Mouse (Mus musculus) erythroblast, embryonic 14.5 days (primary cell): ENCODE measurements around the gene Otub1. TPM values are rescaled to one million over a fixed set of nuclear protein-coding genes. Genes with fewer than 3 reads are reported as not detected.

Source experiments
- H3K27me3 ChIP-seq: 2 replicates; pipeline ENCODE4 v1.6.1; 2012; ENCODE audit warnings: inconsistent platforms; ENCODE audit not compliant: control insufficient read depth
- H3K36me3 ChIP-seq: 2 replicates; pipeline ENCODE4 v1.6.1; 2012; ENCODE audit warnings: mild to moderate bottlenecking, inconsistent platforms; ENCODE audit not compliant: control insufficient read depth
- H3K4me1 ChIP-seq: 2 replicates; pipeline ENCODE4 v1.6.1; 2012; ENCODE audit warnings: inconsistent platforms; ENCODE audit not compliant: control insufficient read depth
- H3K4me3 ChIP-seq: replicated peaks from 2 replicates; pipeline ENCODE3; 2012; ENCODE audit warnings: moderate library complexity, mild to moderate bottlenecking, inconsistent platforms
- H3K9me3 ChIP-seq: 2 replicates; pipeline ENCODE4 v1.6.1; 2012; ENCODE audit warnings: low read length, inconsistent platforms, mixed read lengths; ENCODE audit not compliant: control insufficient read depth
- GATA1 ChIP-seq: IDR thresholded peaks from 2 replicates; pipeline ENCODE4 v1.6.1; 2012; ENCODE audit warnings: low read length, inconsistent platforms, mixed read lengths
- TAL1 ChIP-seq: IDR thresholded peaks from 3 replicates; pipeline ENCODE4 v1.6.1; 2012; ENCODE audit warnings: low read length, inconsistent platforms, mixed read lengths
- polyA plus RNA-seq: library from polyadenylated mRNA; stranded (reverse); fragments of >175 nt; gene quantifications from 2 replicates; pipeline ENCODE4 v1.2.3, GENCODE M21; 2012

The Otub1 gene
- polyA plus RNA-seq, 1 experiment = 9.4 TPM

DNA sequence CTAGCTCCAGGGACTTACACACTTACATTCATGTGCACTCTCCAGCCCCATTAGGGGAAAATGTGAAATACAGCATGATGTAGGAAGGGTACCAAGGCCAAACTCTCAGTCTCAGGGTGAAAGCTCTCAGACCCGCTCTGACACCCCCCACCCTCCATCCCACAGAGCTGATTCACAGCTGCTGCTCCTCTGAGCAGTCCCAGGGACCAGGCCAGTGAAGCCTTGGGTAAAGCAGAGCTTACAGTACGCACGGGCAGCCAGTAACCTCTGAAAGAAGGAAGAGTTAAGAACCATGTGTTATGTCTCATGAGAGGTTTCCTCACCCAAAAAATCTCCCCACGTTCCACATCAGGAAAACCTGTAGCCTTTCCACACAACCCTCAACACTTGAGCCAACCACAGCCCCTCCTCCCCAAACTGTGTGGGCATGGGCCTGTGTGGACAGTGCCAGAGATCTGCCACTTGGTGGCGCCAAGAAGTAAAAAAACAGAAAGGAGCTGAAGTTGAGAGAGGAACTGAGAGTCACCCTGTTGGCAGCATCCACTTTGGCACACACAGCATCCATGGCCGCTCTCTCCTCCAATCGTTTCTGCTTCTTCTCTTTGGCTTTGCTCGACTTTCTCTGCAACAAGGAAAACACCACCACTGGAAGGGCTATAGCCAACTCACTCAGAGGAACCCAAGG, 28.6 kb upstream of the Otub1 start:
- Histone ChIP-seq H3K4me1 (peaks cover 33% of the 10 kb centered on the region), H3K36me3 (peaks cover 92% of the 10 kb centered on the region), H3K9me3 (no peaks in the 10 kb centered on the region), H3K27me3 (no peaks in the 10 kb centered on the region), H3K4me3 (no peak overlapping the region)
- TF ChIP-seq TAL1 (no peak), GATA1 (no peak)

DNA sequence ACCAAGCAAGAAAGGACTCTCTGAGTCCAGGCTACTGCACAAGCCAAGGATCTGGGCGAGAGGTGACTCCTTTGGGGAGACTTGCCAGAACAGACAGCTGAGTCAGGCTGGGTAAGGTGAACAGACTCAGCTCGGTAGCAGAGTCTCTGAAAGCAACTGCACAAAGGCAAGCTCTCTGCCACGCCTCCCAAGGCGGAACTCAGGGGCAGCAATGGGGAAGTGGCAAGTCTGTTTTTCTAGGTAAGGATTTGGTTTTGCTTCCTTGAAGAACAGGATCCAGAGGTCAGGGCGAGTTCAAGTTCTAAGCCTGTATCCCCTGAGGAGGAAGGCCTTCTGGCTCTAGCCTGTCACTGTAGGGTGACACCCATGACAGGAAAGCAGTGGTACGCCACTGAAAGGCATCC, 20.4 kb upstream of the Otub1 start:
- Histone ChIP-seq H3K4me3 (no peak overlapping the region), H3K36me3 (peaks cover 66% of the 10 kb centered on the region)

DNA sequence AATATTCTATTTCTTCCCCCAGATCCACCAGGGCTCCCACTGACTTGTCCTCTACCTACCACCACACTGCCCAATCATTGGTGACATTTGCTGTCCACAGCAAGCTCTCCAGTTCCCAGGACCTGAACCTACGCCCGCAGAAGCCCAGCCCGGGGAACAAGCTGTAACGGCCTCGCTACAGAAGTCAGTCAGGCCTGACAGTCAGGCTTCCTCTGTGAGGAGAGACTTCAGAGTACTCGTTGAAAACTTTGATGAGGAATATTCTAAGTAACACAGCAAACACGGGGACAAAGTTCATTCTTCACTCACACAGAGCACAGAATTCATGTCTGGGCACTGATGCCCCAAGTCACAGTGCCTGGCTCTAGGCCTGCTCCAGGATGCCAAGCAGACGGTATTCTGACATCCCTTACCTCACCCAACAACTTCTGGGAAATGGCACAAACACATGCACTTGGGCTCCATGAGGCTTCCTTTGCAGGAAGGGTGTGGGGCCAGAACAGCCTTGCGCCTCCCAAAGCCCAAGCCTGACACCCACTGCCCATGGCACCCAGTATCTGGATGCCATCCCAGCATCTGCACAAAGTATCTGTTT, 19.1 kb upstream of the Otub1 start:
- TF ChIP-seq GATA1 (no peak), TAL1 (no peak)
- Histone ChIP-seq H3K36me3 (peaks cover 52% of the 10 kb centered on the region), H3K4me1 (0 out of 2 replicates have a peak, but pooled peaks cover 2% of the 10 kb centered on the region), H3K9me3 (no peaks in the 10 kb centered on the region), H3K27me3 (no peaks in the 10 kb centered on the region), H3K4me3 (no peak overlapping the region)

More for the DNA sequence above, 20.4 kb upstream of the Otub1 start:
- Histone ChIP-seq H3K9me3 (no peaks in the 10 kb centered on the region), H3K27me3 (no peaks in the 10 kb centered on the region), H3K4me1 (0 out of 2 replicates have a peak, but pooled peaks cover 2% of the 10 kb centered on the region)
- TF ChIP-seq TAL1 (no peak), GATA1 (no peak)

DNA sequence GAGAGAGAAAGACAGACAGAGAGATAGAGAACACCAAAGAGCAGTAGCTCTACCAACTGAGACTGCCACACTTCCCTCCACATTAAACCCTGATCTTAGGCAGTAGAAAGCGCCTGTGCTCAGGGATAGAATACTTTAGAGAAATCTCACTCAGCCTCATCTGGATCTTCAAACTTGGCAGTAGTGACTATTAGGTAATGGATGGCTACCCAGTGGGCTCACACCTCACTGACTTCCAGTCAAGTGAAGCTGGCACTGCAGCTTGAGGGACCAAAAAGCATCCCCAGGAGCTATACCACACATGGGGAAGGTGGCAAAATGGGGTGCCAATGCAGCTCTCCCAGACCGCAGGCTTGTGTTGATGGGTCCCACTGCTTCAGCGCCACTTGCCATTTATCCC, 18.1 kb upstream of the Otub1 start:
- TF ChIP-seq GATA1 (no peak), TAL1 (no peak)
- peaks cover 43% of the 10 kb centered on the region for H3K36me3 ChIP-seq
- H3K9me3 ChIP-seq = no peaks in the 10 kb centered on the region
- H3K4me3 ChIP-seq = no peak overlapping the region
- H3K4me1 ChIP-seq = 0 out of 2 replicates have a peak, but pooled peaks cover 2% of the 10 kb centered on the region
- no peaks in the 10 kb centered on the region for H3K27me3 ChIP-seq

DNA sequence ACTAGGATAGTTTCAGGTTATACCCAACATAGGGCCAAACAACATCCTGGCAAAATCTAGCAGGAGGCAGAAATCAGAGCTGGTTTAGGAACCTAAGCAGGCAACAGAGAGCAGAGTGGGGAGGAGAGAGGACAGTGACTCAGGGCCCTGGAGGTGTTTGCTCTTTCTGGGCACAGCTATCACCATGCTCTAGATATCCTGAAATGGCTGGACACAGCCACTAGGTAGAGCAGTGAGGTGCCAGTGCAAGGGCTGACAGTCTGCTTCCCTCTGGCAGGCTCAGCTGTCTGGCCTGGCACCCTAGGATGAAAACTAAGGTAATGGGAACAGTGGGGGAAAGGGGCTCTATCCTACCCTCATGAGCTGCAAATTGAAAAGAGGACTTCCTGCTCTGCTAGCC, 17.4 kb upstream of the Otub1 start:
- TF ChIP-seq TAL1 = no peak
- TF ChIP-seq GATA1 = no peak
- H3K36me3 ChIP-seq = peaks cover 35% of the 10 kb centered on the region

GRCm38 (mm10) chr19:7222196-7222595, 16.1 kb upstream of the Otub1 start:
- peaks cover 13% of the 10 kb centered on the region for H3K4me1 ChIP-seq
- no peaks in the 10 kb centered on the region for H3K9me3 ChIP-seq
- TF ChIP-seq GATA1 = no peak
- no peak for TF ChIP-seq TAL1
- H3K36me3 ChIP-seq = peaks cover 22% of the 10 kb centered on the region
- H3K27me3 ChIP-seq = no peaks in the 10 kb centered on the region
- no peak overlapping the region for H3K4me3 ChIP-seq

More for the DNA sequence above, 17.4 kb upstream of the Otub1 start:
- peaks cover 4% of the 10 kb centered on the region for H3K4me1 ChIP-seq
- no peaks in the 10 kb centered on the region for H3K9me3 ChIP-seq
- no peak overlapping the region for H3K4me3 ChIP-seq
- H3K27me3 ChIP-seq = no peaks in the 10 kb centered on the region

GRCm38 (mm10) chr19:7218753-7219152, 12.6 kb upstream of the Otub1 start:
- Histone ChIP-seq H3K9me3 (no peaks in the 10 kb centered on the region), H3K4me3 (no peak overlapping the region), H3K36me3 (peaks cover 28% of the 10 kb centered on the region), H3K27me3 (no peaks in the 10 kb centered on the region), H3K4me1 (peaks cover 40% of the 10 kb centered on the region)
- TF ChIP-seq GATA1 (no peak), TAL1 (no peak)

GRCm38 (mm10) chr19:7217926-7218267, 11.8 kb upstream of the Otub1 start:
- TF ChIP-seq GATA1 (no peak), TAL1 (no peak)
- no peaks in the 10 kb centered on the region for H3K9me3 ChIP-seq
- peaks cover 40% of the 10 kb centered on the region for H3K4me1 ChIP-seq

GRCm38 (mm10) chr19:7217162-7217925, 11.2 kb upstream of the Otub1 start, which contains the start of gene Cox8a:
TSS of gene Cox8a (minus strand) at chr19:7217616.
- no peaks in the 10 kb centered on the region for H3K9me3 ChIP-seq

More at GRCm38 (mm10) chr19:7217926-7218267, 11.8 kb upstream of the Otub1 start:
- Histone ChIP-seq H3K27me3 (no peaks in the 10 kb centered on the region), H3K4me3 (peak overlapping the region; percentile 64), H3K36me3 (peaks cover 37% of the 10 kb centered on the region)

More at GRCm38 (mm10) chr19:7217162-7217925, 11.2 kb upstream of the Otub1 start, which contains the start of gene Cox8a:
- H3K4me1 ChIP-seq = peaks cover 40% of the 10 kb centered on the region
- H3K27me3 ChIP-seq = no peaks in the 10 kb centered on the region
- H3K4me3 ChIP-seq = peak within 1 kb of the TSS; percentile 64
- peaks cover 40% of the 10 kb centered on the region for H3K36me3 ChIP-seq
- TF ChIP-seq TAL1 (no peak), GATA1 (no peak)
